Mouse (Mus musculus) cerebellum, adult 18-20 months (tissue): ENCODE measurements at regions not wholly inside any gene's neighbourhood (a gene's known extent, or its start where the extent isn't known, plus 50 kb on each side); places are given as distances from the start of the nearest gene placed in this dataset.
A peak's percentile ranks its signal among the peaks of the same experiment; 100 is the strongest.

Experiments used
- DNase-seq, 2 experiments: peaks; one replicate each; pipeline ENCODE4 v3.0.0; 2021

GRCm38 (mm10) chr2:93135324-93135723 lies 52.0 kb upstream of the Trp53i11 start:
- DNase-seq = no peak

- no peak for DNase-seq
Observed at GRCm38 (mm10) chr2:93133301-93133971, 53.9 kb upstream of the Trp53i11 start.

GRCm38 (mm10) chr2:93131825-93132623 lies 55.3 kb upstream of the Trp53i11 start:
- no peak for DNase-seq

GRCm38 (mm10) chr2:93131236-93131635 lies 56.1 kb upstream of the Trp53i11 start:
- DNase-seq = no peak

DNA sequence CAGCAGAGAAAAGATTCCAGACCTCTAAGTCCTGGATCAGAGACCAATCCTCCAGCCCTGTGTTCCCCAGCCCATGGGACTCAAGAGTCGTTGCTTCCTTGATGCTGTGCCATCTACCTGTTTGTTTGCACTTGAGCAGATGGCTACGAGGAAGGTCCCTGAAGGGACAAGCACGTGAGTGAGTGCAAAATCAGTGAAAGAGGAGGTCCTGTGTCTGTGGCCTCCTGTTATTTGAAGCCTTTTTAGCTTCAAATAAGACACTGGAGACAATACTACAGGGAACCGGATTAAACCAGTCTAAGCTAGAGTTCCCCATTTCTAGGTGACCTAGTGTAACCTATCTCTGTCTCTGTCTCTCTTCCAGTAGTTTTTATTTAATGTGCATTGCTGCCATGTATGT lies 58.2 kb upstream of the Trp53i11 start:
- no peak for DNase-seq

GRCm38 (mm10) chr2:93126595-93127165 lies 60.7 kb upstream of the Trp53i11 start:
- DNase-seq = peak; percentile 45 to 55

DNA sequence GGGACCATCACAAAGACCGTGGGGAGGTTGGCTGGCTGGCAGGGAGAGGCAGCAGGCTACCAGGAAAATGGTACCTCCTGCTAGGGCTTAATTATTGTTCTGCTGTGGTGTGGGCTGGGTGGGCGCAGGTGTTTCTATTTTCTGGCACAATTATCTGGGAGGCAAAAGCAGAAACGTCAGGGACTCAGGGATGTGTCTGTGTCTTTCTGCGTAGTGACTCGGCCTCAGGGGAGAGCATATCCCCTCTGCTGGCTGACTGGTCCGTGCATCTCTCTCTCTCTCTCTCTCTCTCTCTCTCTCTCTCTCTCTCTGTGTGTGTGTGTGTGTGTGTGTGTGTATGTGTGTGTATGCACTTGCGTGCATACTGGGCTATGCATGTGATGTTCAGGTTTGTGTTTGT lies 61.2 kb upstream of the Trp53i11 start:
- no peak for DNase-seq

GRCm38 (mm10) chr2:93124866-93125467 lies 62.4 kb upstream of the Trp53i11 start:
- DNase-seq = no peak

DNA sequence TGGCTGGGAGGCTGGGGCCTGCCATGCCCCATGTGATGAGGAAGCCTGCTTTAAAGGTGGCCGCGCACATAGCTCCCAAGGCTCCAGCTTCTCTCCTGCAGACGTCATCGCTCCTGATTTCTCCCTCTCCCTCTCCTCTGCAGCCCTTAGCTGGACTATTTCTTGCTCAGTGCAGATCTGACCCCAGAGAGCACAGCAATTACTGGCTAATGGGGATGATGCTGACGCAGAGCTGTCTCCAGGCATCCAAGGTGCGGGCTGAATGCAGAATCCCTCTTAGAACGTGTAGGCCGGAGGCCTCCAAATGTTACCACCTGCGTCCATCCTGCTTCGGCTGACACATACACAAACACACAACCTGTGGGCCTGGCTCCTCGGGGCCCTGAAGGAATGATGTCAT lies 63.5 kb upstream of the Trp53i11 start:
- DNase-seq = no peak

DNA sequence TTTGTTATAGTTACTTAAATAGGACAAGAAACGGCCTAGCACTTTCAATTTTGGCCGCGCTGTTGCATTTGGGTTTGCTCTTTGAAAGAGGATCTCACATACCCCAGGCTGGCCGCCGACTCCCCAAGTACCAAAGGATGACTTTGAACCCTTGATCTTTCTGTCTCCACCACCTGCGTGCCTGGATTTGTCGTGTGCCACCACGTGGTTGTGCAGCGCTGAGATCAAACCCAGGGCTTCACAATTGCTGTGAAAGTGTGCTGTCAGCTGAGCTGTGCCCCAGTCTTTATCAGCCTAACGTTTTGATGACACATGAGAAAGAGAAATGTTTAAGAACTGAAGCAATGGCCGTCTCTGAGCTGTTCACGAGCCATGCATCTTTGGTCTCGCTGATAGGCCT lies 67.0 kb upstream of the Trp53i11 start:
- no peak for DNase-seq

DNA sequence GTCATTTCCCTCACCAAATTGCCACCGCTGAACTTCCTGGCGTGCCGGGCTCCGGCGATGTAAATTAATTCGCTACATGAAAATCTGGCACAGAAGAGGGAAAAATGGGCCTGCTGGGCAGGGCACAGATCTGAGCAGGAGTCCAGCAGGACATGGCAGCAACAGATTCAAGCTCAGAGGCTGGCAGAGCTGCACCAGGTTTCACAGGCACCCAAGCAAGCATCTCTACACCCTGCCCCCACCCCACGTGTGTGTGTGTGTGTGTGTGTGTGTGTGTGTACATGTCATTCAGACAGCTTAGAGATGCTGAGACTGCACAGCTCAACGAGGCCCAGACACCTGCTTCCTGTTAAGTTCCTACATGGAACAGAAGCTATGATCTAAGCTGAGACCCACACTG lies 68.3 kb upstream of the Trp53i11 start:
- peak; percentile 46 to 52 for DNase-seq

GRCm38 (mm10) chr2:93115303-93115702 lies 69.3 kb upstream of the Prdm11 start:
- DNase-seq = no peak

GRCm38 (mm10) chr2:93113929-93114328 lies 68.0 kb upstream of the Prdm11 start:
- no peak for DNase-seq

GRCm38 (mm10) chr2:93112320-93112719 lies 66.4 kb upstream of the Prdm11 start:
- DNase-seq = no peak

- no peak for DNase-seq
Observed at GRCm38 (mm10) chr2:93110898-93111297, 64.9 kb upstream of the Prdm11 start.

- DNase-seq = no peak
Observed at GRCm38 (mm10) chr2:93106581-93106980, 60.6 kb upstream of the Prdm11 start.

DNA sequence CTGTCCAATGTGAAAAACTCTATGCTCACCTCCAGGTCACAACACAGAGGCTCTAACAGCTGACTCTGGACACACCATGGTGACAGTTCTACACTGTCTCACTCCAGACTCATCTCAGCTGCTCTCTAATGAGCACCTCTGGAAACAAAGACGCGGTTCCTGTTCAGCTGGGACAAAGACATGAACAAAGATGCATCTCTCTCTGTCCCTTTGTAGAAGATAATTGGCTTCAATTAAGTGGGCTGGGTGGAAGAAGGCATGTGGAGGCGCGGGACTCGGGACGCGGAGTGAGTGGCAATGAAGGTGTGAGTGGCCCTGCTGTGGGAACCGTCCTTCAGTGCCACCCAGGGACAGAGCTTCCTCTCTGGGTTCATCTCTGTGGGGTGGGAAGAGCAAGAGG lies 56.0 kb upstream of the Prdm11 start:
- DNase-seq = no peak

DNA sequence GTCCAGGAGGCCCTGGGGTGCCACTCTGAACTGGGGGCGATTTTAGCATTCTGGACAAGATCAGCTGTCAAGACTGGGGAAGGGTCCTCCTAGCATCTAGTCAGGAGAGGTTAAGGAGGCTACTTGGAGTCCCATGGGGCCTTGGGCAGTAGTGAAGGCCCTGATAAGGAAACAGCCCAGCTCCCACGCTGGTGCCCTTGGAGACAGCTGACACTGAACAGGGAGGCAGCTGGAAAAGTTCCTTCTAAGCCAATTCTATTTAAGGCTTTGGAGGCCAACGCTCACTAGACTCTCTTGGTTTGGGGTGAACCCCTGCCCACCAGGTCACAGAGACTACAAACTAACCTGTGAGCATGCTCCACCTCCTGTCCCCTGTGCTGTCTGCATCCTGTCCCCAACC lies 53.8 kb upstream of the Prdm11 start:
- DNase-seq = no peak

GRCm38 (mm10) chr2:93097016-93097415 lies 51.0 kb upstream of the Prdm11 start:
- no peak for DNase-seq

DNA sequence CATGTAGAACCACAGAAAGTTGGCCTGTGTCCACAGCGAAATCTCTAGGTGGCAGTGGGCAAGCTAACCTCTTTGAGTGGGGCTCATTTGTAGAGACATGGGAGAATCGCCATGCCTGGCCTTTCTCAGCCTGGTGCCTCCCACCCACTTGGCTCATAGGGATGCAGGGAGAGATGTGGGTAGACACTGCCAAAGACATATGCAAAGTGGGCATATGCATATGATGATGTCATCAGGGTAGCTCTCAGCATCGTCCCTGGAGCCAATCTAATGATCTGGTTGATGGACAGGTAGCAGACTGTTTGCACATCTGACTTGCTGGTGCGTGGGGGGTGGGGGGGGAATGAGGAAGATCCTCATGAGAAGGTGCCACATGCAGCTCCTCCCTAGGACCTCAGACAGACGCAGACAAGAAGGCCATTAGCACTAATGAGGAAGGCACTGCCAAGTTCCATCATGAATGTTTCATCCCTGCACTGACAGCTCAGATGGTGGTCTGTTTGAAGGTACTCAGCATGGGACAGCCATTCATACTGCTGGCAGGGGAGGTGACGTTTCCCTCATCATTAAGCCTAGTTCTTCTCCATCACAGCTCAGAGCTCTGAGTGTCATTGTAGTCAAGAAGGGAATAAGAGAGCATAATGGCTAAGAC lies 50.2 kb upstream of the Prdm11 start:
- DNase-seq = no peak
